Mouse (Mus musculus) hindbrain, embryonic 12.5 days (tissue): ENCODE measurements around the gene Cdkn1b. TPM values are rescaled to one million over a fixed set of nuclear protein-coding genes. Genes with fewer than 3 reads are reported as not detected.

ENCODE experiments used
- ATAC-seq: fragments of 200-750 bp; cut with Nextera tagmentation; 2 replicates; pipeline ENCODE4 v1.8.0; 2017; ENCODE audit warnings: moderate TSS enrichment; ENCODE audit not compliant: low FRiP score
- H3K27ac ChIP-seq: fragments of 300-500 bp; sonication (generic); 2 replicates; pipeline ENCODE4 v1.5.1; 2016; ENCODE audit warnings: mild to moderate bottlenecking
- H3K27me3 ChIP-seq: fragments of 300-500 bp; sonication (generic); 2 replicates; pipeline ENCODE4 v1.6.1; 2016; ENCODE audit warnings: mild to moderate bottlenecking
- H3K36me3 ChIP-seq: fragments of 300-500 bp; sonication (generic); 2 replicates; pipeline ENCODE4 v1.6.1; 2016; ENCODE audit warnings: mild to moderate bottlenecking
- H3K4me1 ChIP-seq: fragments of 300-500 bp; sonication (generic); 2 replicates; pipeline ENCODE4 v1.6.1; 2016
- H3K4me2 ChIP-seq: fragments of 300-500 bp; sonication (generic); replicated peaks from 2 replicates; pipeline ENCODE4 v1.6.1; 2016; ENCODE audit warnings: mild to moderate bottlenecking
- H3K4me3 ChIP-seq: fragments of 300-500 bp; sonication (generic); 2 replicates; pipeline ENCODE4 v1.5.1; 2016; ENCODE audit warnings: mild to moderate bottlenecking
- H3K9ac ChIP-seq: fragments of 300-500 bp; sonication (generic); 2 replicates; pipeline ENCODE4 v1.6.1; 2016; ENCODE audit warnings: mild to moderate bottlenecking, moderate library complexity
- H3K9me3 ChIP-seq: fragments of 300-500 bp; sonication (generic); replicated peaks from 2 replicates; pipeline ENCODE4 v1.6.1; 2016; ENCODE audit warnings: mild to moderate bottlenecking
- WGBS: fragments of 180-500 bp; shearing (Covaris S2); methylation state at CpG from one replicate; pipeline ENCODE4 v1.1.7; 2016; 5-methylcytosine and 5-hydroxymethylcytosine counted together
- polyA plus RNA-seq: library from polyadenylated mRNA; unstranded; fragments of >200 nt; fragmentation: Nextera tagmentation; extraction: Ambion mirVana; gene quantifications from 2 replicates; pipeline ENCODE4 v1.2.1, GENCODE M21; 2016

The Cdkn1b gene
- polyA plus RNA-seq, 1 experiment from 2014 or later, result 24.9 TPM

- H3K4me1 ChIP-seq, result peaks cover 41% of the 10 kb centered on the region
- H3K27me3 ChIP-seq, result no peaks in the 10 kb centered on the region
- H3K27ac ChIP-seq, result peak overlapping the region; percentile 94
- H3K36me3 ChIP-seq, result no peaks in the 10 kb centered on the region
- H3K9me3 ChIP-seq, result no peaks in the 10 kb centered on the region
- peak; percentile 93 for ATAC-seq
- WGBS, result under 1% methylated on average over 10 of the region's 10 CpGs
- peak overlapping the region; percentile 59 for H3K4me2 ChIP-seq
- peak overlapping the region; percentile 49 for H3K4me3 ChIP-seq
- peak overlapping the region; percentile 73 for H3K9ac ChIP-seq
These were observed 32.3 kb upstream of the Cdkn1b start for GRCm38 (mm10) chr6:134887711-134888449.

- 2% methylated on average over 4 of the region's 4 CpGs for WGBS
- peak overlapping the region; percentile 94 for H3K27ac ChIP-seq
These were observed 31.6 kb upstream of the Cdkn1b start for GRCm38 (mm10) chr6:134888563-134889017.

GRCm38 (mm10) chr6:134889763-134890162, 30.4 kb upstream of the Cdkn1b start:
- WGBS, result 76% methylated on average over 1 of the region's 1 CpGs
- H3K36me3 ChIP-seq, result no peaks in the 10 kb centered on the region
- H3K4me1 ChIP-seq, result peaks cover 35% of the 10 kb centered on the region
- H3K27me3 ChIP-seq, result no peaks in the 10 kb centered on the region
- H3K9me3 ChIP-seq, result no peaks in the 10 kb centered on the region
- H3K9ac ChIP-seq, result no peak overlapping the region
- H3K27ac ChIP-seq, result no peak overlapping the region
- H3K4me3 ChIP-seq, result no peak overlapping the region
- H3K4me2 ChIP-seq, result no peak overlapping the region
- no peak for ATAC-seq

More at GRCm38 (mm10) chr6:134888563-134889017, 31.6 kb upstream of the Cdkn1b start:
- Histone ChIP-seq H3K4me1 (peaks cover 41% of the 10 kb centered on the region), H3K4me3 (no peak overlapping the region), H3K4me2 (peak overlapping the region; percentile 59), H3K36me3 (no peaks in the 10 kb centered on the region), H3K27me3 (no peaks in the 10 kb centered on the region), H3K9me3 (no peaks in the 10 kb centered on the region), H3K9ac (no peak overlapping the region)
- ATAC-seq, result peak; percentile 80

- Histone ChIP-seq H3K27ac (no peak overlapping the region), H3K9me3 (no peaks in the 10 kb centered on the region), H3K4me3 (no peak overlapping the region), H3K4me1 (peaks cover 28% of the 10 kb centered on the region), H3K27me3 (no peaks in the 10 kb centered on the region), H3K9ac (no peak overlapping the region), H3K4me2 (no peak overlapping the region), H3K36me3 (no peaks in the 10 kb centered on the region)
- WGBS, result 85% methylated on average over 7 of the region's 7 CpGs
- no peak for ATAC-seq
These were observed 29.8 kb upstream of the Cdkn1b start for GRCm38 (mm10) chr6:134890436-134890835.

GRCm38 (mm10) chr6:134896570-134897436, 23.4 kb upstream of the Cdkn1b start:
- H3K27ac ChIP-seq, result no peak overlapping the region
- ATAC-seq, result no peak
- 0 out of 2 replicates have a peak overlapping the region, but pooled peaks have one; percentile 85 for H3K9ac ChIP-seq
- peaks cover 8% of the 10 kb centered on the region; the same call in 1 of the 2 replicates for H3K4me1 ChIP-seq
- H3K9me3 ChIP-seq, result no peaks in the 10 kb centered on the region
- WGBS, result 57% methylated on average over 15 of the region's 15 CpGs
- peak overlapping the region; percentile 57 for H3K4me3 ChIP-seq
- no peaks in the 10 kb centered on the region for H3K36me3 ChIP-seq
- H3K27me3 ChIP-seq, result no peaks in the 10 kb centered on the region
- H3K4me2 ChIP-seq, result peak overlapping the region; percentile 75

- H3K27me3 ChIP-seq, result no peaks in the 10 kb centered on the region
- H3K36me3 ChIP-seq, result no peaks in the 10 kb centered on the region
- peak overlapping the region; percentile 75 for H3K4me2 ChIP-seq
- peak overlapping the region; percentile 85 for H3K9ac ChIP-seq
- peak; percentile 92 for ATAC-seq
- no peaks in the 10 kb centered on the region for H3K9me3 ChIP-seq
- peak overlapping the region; percentile 57 for H3K4me3 ChIP-seq
- WGBS, result under 1% methylated on average over 38 of the region's 38 CpGs
- peak overlapping the region; percentile 100 for H3K27ac ChIP-seq
- peaks cover 8% of the 10 kb centered on the region; the same call in 1 of the 2 replicates for H3K4me1 ChIP-seq
These were observed 22.6 kb upstream of the Cdkn1b start for GRCm38 (mm10) chr6:134897443-134898094.

- Histone ChIP-seq H3K4me2 (peak within 1 kb of the TSS; percentile 75), H3K9me3 (no peaks in the 10 kb centered on the region), H3K9ac (peak within 1 kb of the TSS; percentile 85), H3K36me3 (no peaks in the 10 kb centered on the region), H3K4me1 (peaks cover 8% of the 10 kb centered on the region; the same call in 1 of the 2 replicates), H3K27me3 (no peaks in the 10 kb centered on the region), H3K4me3 (peak within 1 kb of the TSS; percentile 57), H3K27ac (peak within 1 kb of the TSS; percentile 100)
- WGBS, result 1% methylated on average over 51 of the region's 51 CpGs
- peak; percentile 96 for ATAC-seq
These were observed 21.9 kb upstream of the Cdkn1b start, which contains the start of gene Gpr19 for GRCm38 (mm10) chr6:134898095-134898965. Gene Gpr19, minus strand, starts transcription at chr6:134898578.

- no peak overlapping the region for H3K4me3 ChIP-seq
- H3K9me3 ChIP-seq, result no peaks in the 10 kb centered on the region
- H3K27me3 ChIP-seq, result no peaks in the 10 kb centered on the region
- WGBS, result 94% methylated on average over 2 of the region's 4 CpGs
- H3K36me3 ChIP-seq, result no peaks in the 10 kb centered on the region
- H3K4me2 ChIP-seq, result no peak overlapping the region
- no peak for ATAC-seq
- H3K4me1 ChIP-seq, result no peaks in the 10 kb centered on the region
- no peak overlapping the region for H3K27ac ChIP-seq
- no peak overlapping the region for H3K9ac ChIP-seq
These were observed 16.8 kb upstream of the Cdkn1b start for GRCm38 (mm10) chr6:134903368-134903767.

GRCm38 (mm10) chr6:134903891-134904884, 16.0 kb upstream of the Cdkn1b start:
- Histone ChIP-seq H3K4me3 (no peak overlapping the region), H3K27ac (no peak overlapping the region), H3K4me1 (no peaks in the 10 kb centered on the region), H3K27me3 (no peaks in the 10 kb centered on the region), H3K9me3 (no peaks in the 10 kb centered on the region), H3K36me3 (no peaks in the 10 kb centered on the region), H3K4me2 (no peak overlapping the region), H3K9ac (no peak overlapping the region)
- WGBS, result 92% methylated on average over 10 of the region's 10 CpGs
- ATAC-seq, result no peak

- WGBS, result 83% methylated on average over 1 of the region's 1 CpGs
- Histone ChIP-seq H3K36me3 (no peaks in the 10 kb centered on the region), H3K27me3 (no peaks in the 10 kb centered on the region), H3K27ac (no peak overlapping the region), H3K4me1 (no peaks in the 10 kb centered on the region), H3K9me3 (no peaks in the 10 kb centered on the region), H3K4me2 (no peak overlapping the region), H3K9ac (no peak overlapping the region), H3K4me3 (no peak overlapping the region)
- no peak for ATAC-seq
These were observed 14.4 kb upstream of the Cdkn1b start for GRCm38 (mm10) chr6:134905811-134906210.
